Mouse (Mus musculus) C2C12 (cell line): ENCODE data around the gene AL731706.2.

ENCODE experiments used
- CEBPB ChIP-seq: IDR thresholded peaks from one replicate; pipeline ENCODE4 v1.6.1; 2011; ENCODE audit warnings: low read depth, mild to moderate bottlenecking, control low read depth, moderate library complexity
- CTCF ChIP-seq: IDR thresholded peaks from one replicate; pipeline ENCODE4 v1.5.1; 2011; ENCODE audit not compliant: control insufficient read depth, insufficient read depth, insufficient read length
- MAX ChIP-seq: IDR thresholded peaks from one replicate; pipeline ENCODE4 v1.6.1; 2011; ENCODE audit warnings: mild to moderate bottlenecking, control low read depth
- MYOD1 ChIP-seq: IDR thresholded peaks from one replicate; pipeline ENCODE4 v1.6.1; 2011; ENCODE audit warnings: low read depth; ENCODE audit not compliant: control insufficient read depth, insufficient read length
- MYOG ChIP-seq: IDR thresholded peaks from one replicate; pipeline ENCODE4 v1.6.1; 2011; ENCODE audit not compliant: control insufficient read depth, insufficient read length; ENCODE audit errors: extremely low read depth
- USF1 ChIP-seq: IDR thresholded peaks from one replicate; pipeline ENCODE4 v1.6.1; 2011; ENCODE audit warnings: low read depth, mild to moderate bottlenecking, control low read depth, moderate library complexity

DNA sequence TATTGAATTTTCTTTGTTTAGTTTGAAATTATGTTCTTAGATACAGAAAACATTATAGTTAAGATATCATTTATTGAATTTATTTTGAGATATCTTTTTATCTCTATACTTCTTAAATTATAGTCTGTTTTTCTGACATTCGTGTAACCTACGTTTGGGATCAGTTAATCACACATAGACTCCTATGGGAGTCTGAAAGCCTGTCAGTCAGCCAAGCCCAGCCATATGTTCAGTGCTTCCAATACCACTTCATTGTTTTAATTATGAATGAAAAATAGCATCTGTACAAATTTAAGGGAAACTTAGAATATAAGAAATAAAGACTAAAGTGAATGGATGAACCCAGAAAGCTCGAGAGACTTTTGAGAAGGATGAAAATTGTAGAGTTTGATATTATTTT lies 23.1 kb upstream of the AL731706.2 start:
- TF ChIP-seq CTCF: no peak
- no peak for TF ChIP-seq CEBPB
- no peak for TF ChIP-seq MYOD1
- TF ChIP-seq USF1: no peak
- no peak for TF ChIP-seq MAX
- no peak for TF ChIP-seq MYOG
